Mouse (Mus musculus) liver, embryonic 16.5 days (tissue): ENCODE data around the gene Srgap2. TPM values are rescaled to one million over a fixed set of nuclear protein-coding genes. Genes with fewer than 3 reads are reported as not detected.

ENCODE experiments used
- ATAC-seq: fragments of 200-750 bp; cut with Nextera tagmentation; 2 replicates; pipeline ENCODE4 v1.8.0; 2017; ENCODE audit warnings: low read depth, mild to moderate bottlenecking, moderate number of reproducible peaks, moderate library complexity
- H3K27ac ChIP-seq: fragments of 300-500 bp; sonication (generic); 2 replicates; pipeline ENCODE4 v1.5.1; 2014; ENCODE audit warnings: mild to moderate bottlenecking, low read length
- H3K27me3 ChIP-seq: fragments of 300-500 bp; sonication (generic); 2 replicates; pipeline ENCODE4 v1.6.1; 2014; ENCODE audit warnings: low read depth, low read length, mixed read lengths; ENCODE audit not compliant: control insufficient read depth, insufficient read depth
- H3K36me3 ChIP-seq: fragments of 300-500 bp; sonication (generic); 2 replicates; pipeline ENCODE4 v1.6.1; 2014; ENCODE audit warnings: mild to moderate bottlenecking; ENCODE audit not compliant: control insufficient read depth, insufficient read depth
- H3K4me1 ChIP-seq: fragments of 300-500 bp; sonication (generic); 2 replicates; pipeline ENCODE4 v1.6.1; 2014; ENCODE audit warnings: low read depth, low read length, mixed read lengths; ENCODE audit not compliant: control insufficient read depth
- H3K4me2 ChIP-seq: fragments of 300-500 bp; sonication (generic); 2 replicates; pipeline ENCODE4 v1.6.1; 2014; ENCODE audit warnings: low read depth, low read length, mixed read lengths
- H3K4me3 ChIP-seq: fragments of 300-500 bp; sonication (generic); 2 replicates; pipeline ENCODE4 v1.5.1; 2014; ENCODE audit warnings: low read depth, mild to moderate bottlenecking, low read length
- H3K9ac ChIP-seq: fragments of 300-500 bp; sonication (generic); 2 replicates; pipeline ENCODE4 v1.6.1; 2014; ENCODE audit warnings: low read depth, low read length
- H3K9me3 ChIP-seq: fragments of 300-500 bp; sonication (generic); replicated peaks from 2 replicates; pipeline ENCODE4 v1.6.1; 2016; ENCODE audit warnings: low read length; ENCODE audit not compliant: control insufficient read depth
- WGBS: fragments of 180-500 bp; shearing (Covaris S2); extraction: QIAGEN DNeasy Blood & Tissue Kit; methylation state at CpG from one replicate; pipeline ENCODE4 v1.1.7; 2014; ENCODE audit not compliant: insufficient replicate concordance; 5-methylcytosine and 5-hydroxymethylcytosine counted together
- polyA plus RNA-seq: library from polyadenylated mRNA; unstranded; fragments of >200 nt; fragmentation: Nextera tagmentation; extraction: Ambion mirVana; gene quantifications from 2 replicates; pipeline ENCODE4 v1.2.1, GENCODE M21; 2015

Gene Srgap2
- polyA plus RNA-seq, 1 experiment from 2014 or later: 5.3 TPM

DNA sequence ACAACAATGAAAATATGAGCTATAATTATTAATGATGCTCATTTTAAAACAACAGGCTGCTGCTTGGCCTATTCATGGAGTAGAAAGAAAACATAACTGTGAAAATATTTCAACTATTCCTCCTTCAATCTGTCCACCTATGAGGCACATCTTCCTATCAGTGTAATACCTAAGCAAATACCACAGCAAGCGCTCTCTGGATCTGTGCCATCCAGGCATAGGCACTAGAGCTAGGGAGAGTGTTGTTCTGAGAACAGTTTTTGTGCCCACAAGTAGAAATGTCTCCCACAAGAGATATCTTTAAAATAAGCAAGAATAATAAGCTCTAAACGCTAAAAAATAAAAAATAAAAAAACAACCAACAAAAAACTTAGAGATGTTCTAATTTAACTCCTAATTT, 14.0 kb downstream of the Srgap2 start:
- Histone ChIP-seq H3K4me3 (no peak overlapping the region), H3K36me3 (no peaks in the 10 kb centered on the region), H3K4me1 (no peaks in the 10 kb centered on the region), H3K9ac (no peak overlapping the region), H3K27ac (no peak overlapping the region), H3K27me3 (no peaks in the 10 kb centered on the region), H3K4me2 (no peak overlapping the region), H3K9me3 (no peaks in the 10 kb centered on the region)
- WGBS: 74% methylated on average over 2 of the region's 2 CpGs
- no peak for ATAC-seq

DNA sequence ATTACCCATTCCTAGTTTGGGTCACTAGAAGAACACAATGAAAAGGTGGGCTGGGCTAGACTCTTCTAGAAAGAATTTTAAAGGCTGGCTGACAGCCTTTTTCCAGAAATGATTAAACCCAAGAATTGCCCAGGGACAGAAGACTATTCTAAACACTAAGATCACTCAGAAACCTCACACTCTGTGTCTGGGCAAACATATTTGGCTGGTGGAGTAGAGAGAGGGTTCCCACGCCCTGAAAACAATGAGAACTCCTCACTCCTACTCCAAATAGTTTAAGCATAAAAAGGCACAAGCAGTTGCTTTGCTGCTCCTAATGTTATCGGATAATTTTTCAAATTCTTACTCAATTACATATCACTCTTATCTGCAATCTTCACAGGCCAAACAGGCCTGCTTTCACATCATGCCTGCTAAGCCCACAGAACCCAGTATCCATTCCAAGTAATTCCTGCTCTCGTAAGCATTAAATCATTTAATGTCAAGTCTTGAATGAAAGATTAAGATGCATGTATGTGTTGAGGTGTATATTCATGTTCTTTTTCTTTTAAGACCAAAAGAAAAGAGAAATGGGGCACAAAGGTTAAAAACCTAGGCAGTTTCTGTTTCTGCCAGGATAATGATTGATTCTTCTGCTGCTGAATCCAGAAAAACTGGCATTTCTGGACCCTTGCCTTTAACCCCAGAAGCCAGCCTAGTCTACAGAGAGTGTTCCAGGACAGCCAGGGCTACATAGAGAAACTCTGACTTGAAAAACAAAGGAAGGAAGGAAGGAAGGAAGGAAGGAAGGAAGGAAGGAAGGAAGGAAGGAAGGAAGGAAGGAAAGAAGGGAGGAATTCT, 15.3 kb downstream of the Srgap2 start:
- H3K27ac ChIP-seq: no peak overlapping the region
- ATAC-seq: no peak
- no peaks in the 10 kb centered on the region for H3K9me3 ChIP-seq
- H3K27me3 ChIP-seq: no peaks in the 10 kb centered on the region
- H3K36me3 ChIP-seq: no peaks in the 10 kb centered on the region
- H3K4me2 ChIP-seq: no peak overlapping the region
- WGBS: 52% methylated on average over 3 of the region's 3 CpGs
- H3K4me1 ChIP-seq: no peaks in the 10 kb centered on the region
- H3K4me3 ChIP-seq: no peak overlapping the region
- no peak overlapping the region for H3K9ac ChIP-seq

GRCm38 (mm10) chr1:131511131-131511530, 16.0 kb downstream of the Srgap2 start:
- Histone ChIP-seq H3K4me1 (no peaks in the 10 kb centered on the region), H3K36me3 (no peaks in the 10 kb centered on the region), H3K4me2 (no peak overlapping the region), H3K27ac (no peak overlapping the region), H3K9ac (no peak overlapping the region), H3K9me3 (no peaks in the 10 kb centered on the region), H3K4me3 (no peak overlapping the region), H3K27me3 (no peaks in the 10 kb centered on the region)
- no peak for ATAC-seq

DNA sequence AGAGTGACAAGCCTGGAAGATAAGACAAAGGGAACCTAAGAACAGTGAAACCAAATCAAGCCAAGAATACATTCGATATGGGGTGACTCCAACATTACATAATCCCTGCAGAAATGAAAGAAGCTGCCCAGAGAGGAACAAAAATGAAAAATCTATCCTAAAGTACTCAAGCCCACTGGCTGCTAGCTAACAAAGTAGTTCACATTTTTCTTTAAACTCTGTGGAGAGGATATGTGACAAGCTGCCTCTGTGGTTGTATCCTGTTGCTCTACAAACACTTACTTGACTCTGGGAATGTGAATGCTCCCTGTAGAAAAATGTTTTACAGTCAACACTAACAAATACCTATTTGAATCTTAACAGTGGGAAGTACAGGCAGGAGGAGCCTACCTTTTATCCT, 25.5 kb downstream of the Srgap2 start:
- ATAC-seq: no peak
- Histone ChIP-seq H3K27me3 (no peaks in the 10 kb centered on the region), H3K4me2 (no peak overlapping the region), H3K4me1 (no peaks in the 10 kb centered on the region), H3K4me3 (no peak overlapping the region), H3K9ac (no peak overlapping the region), H3K9me3 (no peaks in the 10 kb centered on the region), H3K36me3 (no peaks in the 10 kb centered on the region), H3K27ac (no peak overlapping the region)
- WGBS: 76% methylated on average over 1 of the region's 1 CpGs

DNA sequence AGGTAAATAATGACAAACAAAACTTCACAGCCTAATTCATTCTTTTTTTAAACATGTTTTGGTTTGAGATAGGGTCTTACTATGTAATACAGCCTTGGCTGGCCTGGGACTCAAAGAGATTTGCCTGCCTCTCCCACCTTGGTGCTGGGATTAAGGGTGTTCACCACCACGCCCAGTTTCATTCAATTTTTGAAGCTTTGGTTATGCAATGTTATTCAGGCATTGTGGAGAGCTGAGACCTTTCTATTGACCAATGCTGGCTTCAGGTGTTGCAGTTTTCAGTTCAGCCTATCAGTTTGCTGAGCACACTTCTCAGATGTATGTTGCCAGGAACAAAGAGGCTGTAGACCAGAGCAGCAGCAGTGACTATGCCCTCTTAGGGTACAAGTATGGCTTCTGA, 28.9 kb downstream of the Srgap2 start:
- ATAC-seq: no peak
- WGBS: 68% methylated on average over 1 of the region's 1 CpGs
- Histone ChIP-seq H3K27ac (no peak overlapping the region), H3K9ac (no peak overlapping the region), H3K4me3 (no peak overlapping the region), H3K27me3 (no peaks in the 10 kb centered on the region), H3K4me1 (no peaks in the 10 kb centered on the region), H3K9me3 (no peaks in the 10 kb centered on the region), H3K4me2 (no peak overlapping the region), H3K36me3 (no peaks in the 10 kb centered on the region)

GRCm38 (mm10) chr1:131493966-131494898, 32.9 kb downstream of the Srgap2 start:
- Histone ChIP-seq H3K27me3 (no peaks in the 10 kb centered on the region), H3K4me1 (no peaks in the 10 kb centered on the region), H3K4me3 (no peak overlapping the region), H3K27ac (no peak overlapping the region), H3K9ac (no peak overlapping the region), H3K9me3 (no peaks in the 10 kb centered on the region), H3K4me2 (no peak overlapping the region), H3K36me3 (no peaks in the 10 kb centered on the region)
- ATAC-seq: no peak
- WGBS: 63% methylated on average over 4 of the region's 4 CpGs

DNA sequence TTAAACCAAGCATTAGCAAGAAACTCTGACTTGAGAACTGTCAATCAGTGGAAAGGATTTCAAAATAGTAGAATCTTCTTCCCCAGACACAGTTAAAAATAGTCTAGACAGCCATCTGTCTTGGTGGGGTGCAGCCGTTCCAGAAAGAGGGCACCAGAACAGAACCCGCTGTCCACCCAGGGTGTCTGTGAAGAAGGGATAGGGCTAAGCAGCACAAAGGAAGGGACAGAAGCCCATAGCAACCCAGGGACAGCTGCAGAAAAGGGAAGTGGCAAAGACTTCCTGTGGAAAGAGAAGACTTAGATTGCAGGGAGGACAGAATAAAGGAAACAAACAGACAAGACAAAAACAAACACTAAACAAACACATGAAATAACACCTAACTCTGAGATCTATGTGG, 34.8 kb downstream of the Srgap2 start:
- no peak overlapping the region for H3K4me2 ChIP-seq
- ATAC-seq: no peak
- no peaks in the 10 kb centered on the region for H3K4me1 ChIP-seq
- no peaks in the 10 kb centered on the region for H3K36me3 ChIP-seq
- no peak overlapping the region for H3K4me3 ChIP-seq
- no peaks in the 10 kb centered on the region for H3K27me3 ChIP-seq
- WGBS: 29% methylated on average over 2 of the region's 2 CpGs
- H3K27ac ChIP-seq: no peak overlapping the region
- no peak overlapping the region for H3K9ac ChIP-seq
- H3K9me3 ChIP-seq: no peaks in the 10 kb centered on the region

GRCm38 (mm10) chr1:131491579-131491978, 35.6 kb downstream of the Srgap2 start:
- H3K27ac ChIP-seq: no peak overlapping the region
- no peaks in the 10 kb centered on the region for H3K9me3 ChIP-seq
- H3K4me3 ChIP-seq: no peak overlapping the region
- ATAC-seq: no peak
- no peaks in the 10 kb centered on the region for H3K36me3 ChIP-seq
- WGBS: 65% methylated on average over 4 of the region's 4 CpGs
- H3K4me2 ChIP-seq: no peak overlapping the region
- H3K4me1 ChIP-seq: no peaks in the 10 kb centered on the region
- no peak overlapping the region for H3K9ac ChIP-seq
- H3K27me3 ChIP-seq: no peaks in the 10 kb centered on the region

DNA sequence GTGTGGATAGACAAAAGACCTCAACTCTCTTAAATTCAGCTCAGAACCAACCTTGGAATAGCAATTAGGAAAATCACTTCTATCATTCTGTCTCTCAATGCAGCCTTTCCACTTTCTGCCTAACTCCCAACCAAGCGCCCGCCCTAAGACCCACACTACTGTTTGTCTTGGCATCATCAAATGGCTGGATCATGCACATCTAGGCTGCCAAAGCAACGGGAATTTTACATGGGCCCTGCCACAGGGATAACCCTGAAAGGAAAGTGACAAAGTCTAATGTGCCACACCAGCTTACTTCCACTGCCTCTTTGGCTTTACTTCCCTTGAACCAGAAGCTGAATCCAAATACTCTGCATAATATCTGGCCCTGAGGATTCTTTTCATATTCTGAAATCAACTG, 37.8 kb downstream of the Srgap2 start:
- 73% methylated on average over 3 of the region's 3 CpGs for WGBS
- Histone ChIP-seq H3K36me3 (no peaks in the 10 kb centered on the region), H3K27me3 (no peaks in the 10 kb centered on the region), H3K9me3 (no peaks in the 10 kb centered on the region), H3K27ac (no peak overlapping the region), H3K4me1 (no peaks in the 10 kb centered on the region), H3K4me3 (no peak overlapping the region), H3K9ac (no peak overlapping the region), H3K4me2 (no peak overlapping the region)
- ATAC-seq: no peak
